13 mouse cellular contexts compared by ENCODE assay signal in the genomic region with DNA sequence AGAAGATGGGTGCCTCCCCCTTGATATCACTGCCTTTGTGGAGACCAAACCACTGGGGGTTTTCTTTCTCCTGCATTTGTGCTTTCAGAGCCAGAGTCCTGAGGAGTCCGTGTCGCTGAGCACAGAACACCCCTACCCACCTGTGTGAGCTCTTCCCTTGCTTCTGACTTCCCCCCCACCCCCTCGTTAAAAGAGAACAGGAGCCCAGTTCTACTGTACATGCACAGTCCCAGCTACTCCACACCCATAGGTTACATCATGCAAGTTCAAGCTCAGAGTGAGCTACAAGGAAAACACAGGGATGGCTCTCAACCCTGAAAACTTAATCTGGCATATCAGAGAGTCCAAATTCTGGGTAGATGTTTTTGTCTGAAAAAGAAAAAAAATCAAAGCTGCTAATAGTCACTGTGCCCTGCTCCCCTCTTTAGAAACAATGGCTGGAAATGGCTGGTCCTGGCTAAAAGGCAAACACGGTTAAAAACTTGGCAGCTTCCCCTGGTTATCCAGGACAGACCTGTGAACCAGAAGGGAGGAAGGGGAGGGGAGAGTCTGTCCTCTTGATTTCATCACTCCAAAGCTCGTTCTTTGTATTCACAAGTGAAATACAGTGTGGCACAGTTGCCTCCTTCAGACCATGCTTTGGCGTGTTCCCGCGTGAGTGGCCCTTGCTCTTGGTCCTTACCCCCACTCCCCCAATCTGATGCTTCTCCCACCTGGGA.
DNase-seq lines count a peak whose midpoint lies in the region; ATAC-seq and TF ChIP-seq lines count a peak whose summit lies in the region.
"Had no signal": no experiment of that assay in that cellular context is flagged by ENCODE, and none has a peak within 500 bp of the region (broad histone marks: within the 10 kb centered on the region; RNA-seq: fewer than 3 reads in every experiment).

No protein-coding gene starts in this region.

- peak; percentile 69 for ATAC-seq in lung, embryonic 16.5 days (ENCODE audit: low read depth)

- H3K9me3 ChIP-seq in lung, embryonic 16.5 days (ENCODE audit: control insufficient read depth, low read length) = no peaks in the 10 kb centered on the region
- H3K9me3 ChIP-seq: G1E; midbrain, embryonic 12.5 days had no signal

- H3K27me3 ChIP-seq in kidney, adult 2 months (replicated peaks; ENCODE audit: control insufficient read depth, insufficient read depth, low read length) = no peaks in the 10 kb centered on the region
- H3K27me3 ChIP-seq in lung, embryonic 16.5 days (ENCODE audit: control insufficient read depth, insufficient read depth, low read depth, low read length) = no peaks in the 10 kb centered on the region
- H3K27me3 ChIP-seq: midbrain, embryonic 12.5 days had no signal

- no peak for TF ChIP-seq CTCF in kidney, adult 2 months (conservative IDR thresholded peaks at IDR 0.05; ENCODE audit: insufficient read depth, insufficient read length, low read depth, low read length)

- no peak overlapping the region for H3K4me3 ChIP-seq in kidney, adult 2 months (ENCODE audit: insufficient read depth, low read depth, low read length)
- no peak overlapping the region for H3K4me3 ChIP-seq in lung, embryonic 16.5 days (ENCODE audit: low read length)
- H3K4me3 ChIP-seq: midbrain, embryonic 12.5 days had no signal

- WGBS in kidney, adult 2 months = 66% methylated on average over 8 of the region's 8 CpGs
- 60% methylated on average over 8 of the region's 8 CpGs for WGBS in lung, embryonic 16.5 days

- no peak overlapping the region for H3K27ac ChIP-seq in kidney, adult 2 months (ENCODE audit: insufficient read depth, low read depth, low read length)
- H3K27ac ChIP-seq in lung, embryonic 16.5 days (ENCODE audit: low read length) = peak overlapping the region; percentile 58
- H3K27ac ChIP-seq: midbrain, embryonic 12.5 days had no signal

- TF ChIP-seq POLR2A in kidney, adult 2 months (IDR thresholded peaks at IDR 0.05; ENCODE audit: low read depth, low read length) = no peak

- H3K36me3 ChIP-seq in kidney, adult 2 months (ENCODE audit: control insufficient read depth, insufficient read depth, low read length) = peaks cover 5% of the 10 kb centered on the region
- no peaks in the 10 kb centered on the region for H3K36me3 ChIP-seq in lung, embryonic 16.5 days (ENCODE audit: control insufficient read depth, insufficient read depth, low read length)
- H3K36me3 ChIP-seq: G1E had no signal

- H3K9ac ChIP-seq in lung, embryonic 16.5 days (ENCODE audit: low read length) = no peak overlapping the region
- H3K9ac ChIP-seq: midbrain, embryonic 12.5 days had no signal

- H3K4me1 ChIP-seq in kidney, adult 2 months (ENCODE audit: control insufficient read depth, insufficient read depth, low read length) = no peaks in the 10 kb centered on the region
- H3K4me1 ChIP-seq in lung, embryonic 16.5 days (replicated peaks; ENCODE audit: control insufficient read depth, insufficient read depth, low read length) = no peaks in the 10 kb centered on the region
- H3K4me1 ChIP-seq: midbrain, embryonic 12.5 days had no signal

- peak; percentile 94 for DNase-seq in heart, adult 11 months
- DNase-seq in heart, adult 8-10 months (ENCODE audit: low spot score) = no peak
- peak; percentile 28 for DNase-seq in kidney, adult 2 months
- DNase-seq in kidney, adult 9 months = no peak
- no peak for DNase-seq in lung, postnatal 14 days
- DNase-seq in brain, adult 2 months (ENCODE audit: low read depth, low spot score) = peak; percentile 45
- DNase-seq in layer of hippocampus, postnatal 36 days = no peak
- DNase-seq: gastrocnemius, postnatal 36 days; left cerebral cortex, postnatal 4 days; right cerebral cortex, postnatal 25 days had no signal

- H3K4me2 ChIP-seq in lung, embryonic 16.5 days (ENCODE audit: low read depth, low read length) = no peak overlapping the region
- H3K4me2 ChIP-seq: midbrain, embryonic 12.5 days had no signal

Comparison
In these comparisons a context has a peak if more than half of its experiments do, and no peak if none do; other contexts are left out.
1. DNase-seq: peak in heart, adult 11 months (single experiment), kidney, adult 2 months (single experiment) and brain, adult 2 months (single experiment); none in heart, adult 8-10 months (single experiment), kidney, adult 9 months (single experiment), lung, postnatal 14 days (single experiment) and layer of hippocampus, postnatal 36 days (0 of 2).